Mouse (Mus musculus): ENCODE results near the gene Eda2r. TPM values are rescaled to one million over a fixed set of nuclear protein-coding genes. Genes with fewer than 3 reads are reported as not detected.

Gene Eda2r
- 0.08 TPM in 2 replicates for polyA plus RNA-seq (2012; rRNA removed)

GRCm38 (mm10) chrX:97377065-97377421 is at the start of gene Eda2r:
Gene Eda2r (minus strand): TSS chrX:97377216.

